Mouse (Mus musculus) induced T-regulatory cell, adult 2 months (primary cell): Measurements from ENCODE around the gene Atp6v1e1.
A peak's percentile ranks its signal among the peaks of the same experiment; 100 is the strongest.
"Not testable (repeated sequence)": the region's sequence is repeated elsewhere in the genome, so short reads cannot be mapped to it uniquely, and the experiment has no call there.

Source experiments
- DNase-seq: peaks from one replicate; pipeline ENCODE4 v3.0.0-alpha.2; 2012; ENCODE audit warnings: low read depth

The Atp6v1e1 gene

DNA sequence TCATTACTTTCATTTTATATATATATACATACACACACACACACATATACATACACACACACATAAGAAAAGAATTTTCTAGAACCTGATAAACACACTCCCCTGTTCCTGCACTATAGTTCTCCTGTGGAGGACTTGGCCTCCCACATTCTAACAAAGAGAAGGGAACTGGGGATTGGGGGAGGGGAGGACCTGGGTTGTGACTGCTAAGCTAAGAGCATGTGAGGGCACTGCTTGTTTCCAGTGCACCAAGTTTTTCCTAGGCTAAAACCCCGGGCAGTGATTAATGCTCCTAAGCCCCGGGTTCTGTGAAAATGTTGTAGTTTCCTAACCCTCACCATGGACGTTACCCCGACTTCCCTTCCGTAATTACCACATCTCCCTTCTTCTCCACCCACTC is 2.4 kb downstream of the Atp6v1e1 start:
- no peak for DNase-seq

DNA sequence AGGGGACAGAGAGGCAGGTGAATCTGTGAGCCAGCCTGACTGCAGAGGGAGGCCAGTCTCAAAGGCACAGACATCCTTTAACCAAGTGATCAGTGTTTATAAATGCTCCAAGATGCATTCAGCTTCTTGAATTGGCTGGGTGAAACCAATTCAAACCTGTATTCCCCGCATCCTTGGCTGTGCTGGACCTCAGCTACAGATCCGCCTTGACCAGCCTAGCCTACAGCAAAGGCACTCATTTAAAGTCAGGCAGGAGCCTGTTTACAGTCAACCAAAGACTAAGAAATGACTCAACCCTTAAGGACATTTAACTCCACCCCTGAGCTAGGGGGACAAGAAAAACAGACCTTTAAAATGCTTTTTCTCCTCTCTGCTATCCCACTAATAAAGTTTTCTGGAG is 3.3 kb downstream of the Atp6v1e1 start:
- no peak for DNase-seq

DNA sequence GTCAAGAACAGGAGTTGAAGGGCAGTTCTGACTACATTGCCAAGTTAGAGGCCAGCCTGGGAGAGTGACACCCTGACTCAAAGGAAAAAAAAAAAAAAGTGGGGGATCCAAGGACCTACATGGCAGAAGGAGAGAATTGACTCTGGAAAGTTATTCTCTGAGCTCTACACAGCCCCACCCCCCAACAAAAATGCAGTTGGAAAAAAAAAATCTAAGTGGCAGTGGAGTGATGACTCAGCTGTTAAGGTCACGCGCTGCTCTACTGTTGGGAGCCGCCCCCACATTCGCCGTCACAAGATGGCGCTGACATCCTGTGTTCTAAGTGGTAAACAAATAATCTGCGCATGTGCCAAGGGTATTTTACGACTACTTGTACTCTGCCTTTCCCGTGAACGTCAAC is 10.6 kb downstream of the Atp6v1e1 start:
- DNase-seq, result not testable (repeated sequence)

DNA sequence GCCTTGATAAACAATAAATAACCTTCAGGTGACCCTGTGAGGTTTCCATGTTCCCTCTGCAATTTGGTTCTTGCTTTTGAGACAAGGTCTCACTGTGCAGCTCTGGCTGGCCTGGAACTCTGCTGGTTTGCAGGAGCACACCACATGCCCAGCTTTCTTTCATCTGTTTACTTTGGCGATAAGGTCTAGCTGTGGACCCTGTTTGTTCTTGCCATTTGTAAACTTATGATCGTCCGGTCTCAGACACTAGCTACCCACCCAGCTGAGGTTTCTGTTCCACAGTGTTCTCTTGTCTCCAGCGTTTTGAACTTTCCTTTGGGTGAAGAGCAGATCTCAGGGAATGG is 14.9 kb downstream of the Atp6v1e1 start:
- no peak for DNase-seq

DNA sequence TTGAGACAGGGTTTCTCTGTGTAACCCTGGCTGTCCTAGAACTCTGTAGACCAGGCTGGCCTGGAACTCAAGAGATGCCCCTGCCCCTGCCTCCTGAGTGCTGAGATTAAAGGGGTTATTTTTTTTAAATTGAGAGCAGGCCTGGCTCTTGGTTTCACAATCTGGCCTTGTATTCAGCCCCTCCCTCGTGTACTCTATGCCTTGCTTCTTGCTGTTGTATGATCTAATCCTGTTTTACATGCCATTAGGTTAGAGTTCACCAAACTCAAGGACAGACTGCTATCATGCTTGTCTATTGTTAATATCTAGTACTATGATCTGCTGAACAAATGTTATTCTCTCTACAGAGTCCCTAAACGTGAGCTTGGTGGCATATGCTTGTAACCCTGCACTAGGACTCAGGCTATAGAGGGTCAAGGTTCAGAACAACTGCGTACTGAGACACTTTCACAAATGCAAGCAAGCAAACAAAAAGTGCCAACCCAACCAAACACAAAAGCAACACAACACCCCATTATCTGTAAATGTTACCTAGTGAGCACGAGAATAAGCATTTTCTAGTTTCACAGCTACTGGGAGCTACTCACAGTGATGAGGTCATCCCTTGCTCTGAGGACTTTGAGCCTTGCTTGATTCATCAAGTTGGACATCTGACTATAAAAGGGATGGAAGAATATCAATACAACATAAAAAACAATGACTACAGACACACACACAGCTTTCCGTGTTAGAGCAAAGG is 15.4 kb downstream of the Atp6v1e1 start:
- DNase-seq, result no peak

DNA sequence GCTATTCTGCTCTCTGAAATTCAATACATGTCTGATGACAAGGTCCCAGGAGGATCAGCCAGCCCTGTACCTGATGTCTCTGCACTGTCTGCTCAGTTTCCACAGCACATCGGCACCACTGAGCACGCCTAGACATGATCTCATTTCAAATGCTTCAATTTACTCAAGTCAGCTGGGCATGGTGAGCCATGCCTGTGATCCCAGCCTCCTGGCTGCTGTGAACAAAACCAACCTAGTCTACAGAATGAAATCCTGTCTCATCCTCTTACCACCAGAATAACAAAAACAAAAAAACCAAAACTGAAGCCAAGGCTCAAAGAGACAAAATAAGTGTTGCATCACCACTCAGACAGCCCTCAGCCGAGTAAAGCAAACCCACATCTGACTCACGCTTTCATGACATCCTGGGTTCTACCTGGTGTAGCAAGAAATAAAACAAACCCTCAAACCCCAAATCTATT is 23.0 kb downstream of the Atp6v1e1 start:
- DNase-seq, result peak; percentile 29

DNA sequence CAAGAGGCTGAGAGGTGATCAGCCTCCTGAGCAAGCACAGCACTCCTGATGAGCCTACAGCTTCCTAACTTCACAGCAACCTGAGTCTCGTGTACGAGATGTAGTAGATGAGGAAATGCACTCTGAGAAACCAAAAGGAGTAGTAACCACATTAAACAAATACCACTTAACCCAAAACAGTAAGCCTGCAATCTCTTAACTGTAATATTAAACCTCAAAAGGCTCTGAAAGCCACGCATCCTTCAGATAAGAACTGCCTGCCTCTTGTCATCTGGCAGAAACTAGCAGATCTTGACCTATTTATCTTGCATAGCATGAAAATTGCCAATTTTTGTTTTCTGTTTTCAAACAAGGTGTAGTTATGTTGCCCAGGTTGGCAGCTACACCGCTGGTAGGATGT is 23.7 kb downstream of the Atp6v1e1 start:
- no peak for DNase-seq

DNA sequence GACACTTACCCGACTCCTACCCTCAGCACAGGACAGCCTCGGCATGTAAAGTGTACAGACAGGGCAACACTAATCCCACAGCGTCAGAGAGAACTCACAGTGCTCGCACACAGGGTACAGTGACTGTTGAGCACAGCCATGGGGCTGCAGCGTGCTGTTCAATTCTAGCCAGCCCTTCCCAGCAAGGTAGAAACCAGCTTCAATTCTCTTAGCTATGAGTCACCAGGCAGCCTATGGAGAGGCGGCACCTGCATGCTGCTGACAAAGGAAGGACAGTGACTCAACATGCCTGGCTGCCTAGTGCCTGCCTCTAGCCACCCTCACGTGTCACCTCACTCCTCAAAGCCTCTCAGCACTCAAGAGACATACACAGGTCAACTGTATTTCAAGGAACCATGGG is 24.6 kb downstream of the Atp6v1e1 start:
- no peak for DNase-seq

DNA sequence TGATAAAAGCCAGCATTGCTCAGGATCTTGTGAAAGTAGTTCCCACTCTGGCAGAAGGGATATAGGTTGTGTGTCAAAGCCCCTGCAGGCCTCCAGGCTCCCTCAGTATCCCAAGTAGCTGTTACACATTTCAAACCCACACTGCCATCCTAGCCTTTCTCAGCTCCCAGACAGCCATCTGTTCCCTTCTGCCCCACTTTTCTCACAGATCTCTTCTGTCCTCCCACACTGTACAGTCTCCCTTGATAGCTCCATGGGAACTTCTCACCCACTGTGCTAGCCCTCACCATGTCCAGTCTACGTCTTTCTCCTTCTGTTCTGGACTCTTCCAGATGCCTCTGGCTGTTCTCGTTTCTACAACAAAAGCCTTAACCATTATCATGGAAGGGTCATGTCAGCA is 26.5 kb downstream of the Atp6v1e1 start:
- DNase-seq, result no peak

DNA sequence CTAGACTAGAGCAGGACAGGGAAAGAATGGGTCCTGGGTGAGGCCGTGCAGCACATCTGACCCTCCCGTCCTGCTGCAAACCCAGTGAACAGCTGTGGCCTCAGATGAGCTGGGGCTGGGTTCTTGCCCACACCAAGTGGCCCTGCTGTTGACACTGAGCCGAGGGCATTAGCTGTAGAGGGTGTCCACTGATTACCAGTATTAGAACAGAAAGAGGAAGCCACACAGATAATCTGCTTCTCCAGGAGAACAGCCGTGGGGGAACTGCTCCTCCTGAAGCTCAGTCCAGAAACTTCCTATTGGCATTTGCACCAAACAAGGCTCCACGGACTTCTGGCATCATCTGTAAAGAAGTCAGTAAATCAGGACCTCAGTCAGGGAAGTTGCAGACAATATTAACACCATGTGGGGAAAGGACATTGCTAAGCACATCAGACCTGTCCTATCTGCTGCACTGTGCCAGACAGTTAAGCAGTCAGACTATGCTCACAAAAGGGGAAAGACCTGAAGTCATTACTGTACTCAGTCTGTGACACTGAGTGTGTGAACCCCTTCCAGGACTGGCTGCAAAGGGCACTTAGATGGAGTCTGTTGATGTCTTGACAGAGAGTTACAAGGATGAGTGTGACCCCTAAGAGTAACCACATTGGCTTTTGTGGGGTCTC is 27.0 kb downstream of the Atp6v1e1 start:
- DNase-seq, result no peak

DNA sequence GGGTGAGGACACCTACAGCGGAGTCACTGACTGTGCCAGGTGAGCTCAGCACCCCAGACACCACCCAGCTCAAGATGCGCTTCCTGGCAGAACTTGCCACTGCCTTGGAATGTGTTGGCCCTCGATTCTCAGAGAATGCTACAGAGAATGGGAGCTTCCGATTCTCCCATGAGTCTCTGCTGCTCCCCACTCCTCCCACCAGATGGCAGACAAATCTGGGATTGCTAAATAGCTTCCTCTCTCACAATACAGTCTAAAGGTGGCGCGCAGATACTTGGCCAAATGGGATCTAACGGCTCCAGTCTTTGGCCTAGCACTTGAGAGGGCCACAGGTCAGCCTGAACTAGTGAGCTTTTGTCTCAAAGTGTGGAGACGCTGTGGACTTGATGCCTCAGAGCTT is 29.6 kb downstream of the Atp6v1e1 start:
- DNase-seq, result no peak

DNA sequence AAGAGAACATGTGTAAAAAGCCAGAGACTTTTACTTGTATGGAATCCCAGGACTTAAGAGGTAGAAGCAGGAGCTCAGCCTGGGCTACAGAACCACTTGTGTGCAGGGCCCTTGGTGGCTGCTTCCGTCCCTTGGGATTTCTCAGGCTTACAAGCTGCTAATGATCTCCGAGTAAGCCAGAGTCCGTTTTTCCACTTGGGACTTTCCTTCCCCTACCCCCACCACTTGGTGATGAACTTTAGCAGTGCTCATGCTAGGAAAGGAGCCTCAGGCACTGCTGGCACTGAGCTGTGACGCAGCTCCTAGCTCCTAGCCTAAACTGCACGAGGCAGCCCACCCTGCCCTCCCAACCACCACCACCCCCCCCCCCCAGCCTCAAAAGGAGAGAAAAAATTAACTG is 31.9 kb downstream of the Atp6v1e1 start:
- DNase-seq, result no peak

DNA sequence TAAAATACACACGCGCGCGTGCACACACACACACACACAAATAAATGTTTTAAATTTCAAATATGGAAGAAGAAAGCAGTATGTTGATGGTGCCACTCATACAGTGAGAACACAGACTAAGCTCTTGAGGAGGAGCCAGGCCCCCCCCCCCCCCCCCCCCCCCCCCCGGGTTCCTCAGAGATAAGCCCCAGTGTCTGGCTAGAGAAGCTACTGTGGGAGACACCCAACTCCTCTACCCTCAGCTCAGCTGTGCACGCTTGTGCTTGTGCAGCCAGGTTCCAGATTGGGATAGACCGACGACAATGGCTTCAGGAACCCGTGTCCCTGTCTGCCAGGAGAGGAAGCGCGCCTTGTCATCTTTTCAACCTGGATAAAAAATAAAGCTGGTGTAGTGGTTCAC is 32.4 kb downstream of the Atp6v1e1 start:
- no peak for DNase-seq

DNA sequence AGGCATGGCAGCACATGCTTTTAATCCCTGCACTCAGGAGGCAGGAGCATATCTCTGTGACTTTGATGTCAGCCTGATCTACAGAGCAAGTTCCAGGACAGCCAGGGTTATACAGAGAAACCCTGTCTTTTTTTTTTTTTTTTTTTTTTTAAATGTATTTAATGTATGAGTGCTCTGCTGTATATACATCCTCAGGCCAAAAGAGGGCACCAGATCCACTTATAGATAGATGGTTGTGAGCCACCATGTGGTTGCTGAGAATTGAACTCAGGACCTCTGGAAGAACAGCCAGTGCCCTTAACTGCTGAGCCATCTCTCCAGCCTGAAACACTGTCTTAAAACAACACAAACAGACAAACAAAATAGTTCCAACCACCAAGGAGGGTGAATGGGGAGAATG is 33.7 kb downstream of the Atp6v1e1 start:
- peak; percentile 67 for DNase-seq

DNA sequence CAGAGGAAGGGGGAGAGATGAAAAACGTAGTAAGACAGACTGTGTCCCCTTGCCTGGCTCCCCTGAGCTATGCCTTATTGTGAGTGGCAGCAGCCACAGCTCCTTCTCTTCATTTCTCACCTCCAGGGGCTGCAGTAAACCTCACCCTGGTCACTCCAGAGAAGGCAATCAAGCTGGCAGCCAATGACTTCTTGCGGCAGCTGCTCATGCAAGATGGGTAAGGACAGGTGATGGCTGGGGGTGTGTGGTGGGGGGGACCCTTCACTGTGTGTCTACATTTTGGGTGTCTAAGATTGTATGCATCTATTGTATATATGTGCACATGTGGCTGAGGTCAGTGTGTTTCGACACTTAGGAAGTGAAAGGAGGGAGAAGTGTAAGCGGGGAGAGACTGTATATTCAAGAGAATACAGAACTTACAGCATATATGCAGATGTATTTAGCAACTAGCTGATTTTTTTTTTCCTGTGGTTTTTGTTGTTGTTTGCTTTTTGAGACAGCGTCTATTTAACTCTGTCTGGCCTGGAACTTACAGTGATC is 34.5 kb downstream of the Atp6v1e1 start:
- DNase-seq, result no peak

DNA sequence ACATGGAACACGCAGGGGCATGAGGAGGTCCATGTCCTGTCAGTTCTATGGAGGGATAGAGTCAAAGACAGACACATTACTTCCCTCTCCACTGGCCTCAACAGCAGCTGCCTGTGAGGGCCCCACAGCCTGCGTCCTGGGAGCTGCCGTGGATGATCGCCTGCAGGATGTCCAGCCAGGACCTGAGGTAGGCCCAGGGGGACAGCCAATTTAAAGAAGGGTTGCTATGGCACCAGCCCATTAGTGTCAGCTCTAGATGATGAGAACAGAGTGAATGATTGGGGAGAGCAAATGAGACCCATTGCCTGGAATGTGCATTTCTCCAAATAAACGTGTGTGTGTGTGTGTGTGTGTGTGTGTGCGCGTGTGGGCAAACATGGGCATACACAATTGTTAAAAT is 38.2 kb downstream of the Atp6v1e1 start:
- DNase-seq, result no peak

DNA sequence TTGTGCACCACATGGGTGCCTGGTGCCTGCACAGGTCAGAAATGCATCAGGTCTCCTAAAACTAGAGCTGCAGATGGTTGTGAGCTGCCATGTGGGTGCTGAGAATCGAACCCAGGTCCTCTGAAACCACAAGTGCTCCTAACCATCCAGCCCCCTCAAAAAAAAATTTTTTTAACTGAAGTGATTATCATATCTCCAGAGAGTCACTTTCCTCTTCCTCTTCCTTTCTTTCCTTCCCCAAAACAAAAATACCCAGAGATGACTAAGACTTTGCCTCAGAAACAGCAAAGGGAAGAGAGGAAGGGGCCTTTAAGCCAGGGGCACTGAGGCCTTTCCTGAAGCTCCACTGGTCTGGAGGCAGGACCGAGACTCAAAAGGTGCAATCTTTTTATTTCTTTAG is 39.6 kb downstream of the Atp6v1e1 start:
- DNase-seq, result no peak

DNA sequence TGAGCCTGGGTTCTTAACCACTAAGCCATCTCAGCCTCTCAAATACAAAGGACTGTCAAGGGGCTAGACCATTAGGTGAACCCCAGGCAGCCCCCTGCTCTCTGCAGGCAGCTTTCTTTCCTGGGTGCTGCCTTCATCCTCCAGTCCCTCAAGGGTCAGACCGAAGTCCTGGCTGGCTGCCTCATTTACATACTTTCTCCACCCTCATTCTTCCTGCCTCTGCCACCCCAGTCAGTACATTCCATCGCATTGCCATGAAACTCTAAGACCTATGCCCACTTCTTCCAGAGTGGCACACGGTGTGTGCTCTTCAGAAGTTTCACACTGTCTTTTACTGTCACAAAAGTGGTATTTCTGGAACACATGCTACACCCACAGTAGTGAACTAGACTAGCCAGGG is 44.4 kb downstream of the Atp6v1e1 start:
- no peak for DNase-seq

DNA sequence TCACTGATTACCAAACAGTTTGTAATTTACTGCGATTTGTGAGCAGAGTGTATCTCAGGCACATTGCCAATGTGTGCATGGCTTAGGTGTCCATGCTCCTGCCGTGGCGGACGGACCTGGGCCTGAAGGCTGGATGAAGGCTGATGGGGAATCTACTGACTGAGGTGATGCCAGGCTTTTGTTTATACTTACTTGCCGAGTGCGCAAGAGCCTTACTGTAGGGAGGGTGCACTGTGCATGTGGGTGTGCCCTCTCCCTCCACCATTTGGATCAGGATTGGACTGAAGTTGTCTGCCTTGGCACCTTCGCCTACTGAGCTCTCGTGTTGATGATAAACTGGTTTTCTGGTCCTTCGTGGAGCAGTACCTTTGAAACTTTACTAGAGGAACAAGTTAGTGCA is 45.1 kb downstream of the Atp6v1e1 start:
- DNase-seq, result no peak

DNA sequence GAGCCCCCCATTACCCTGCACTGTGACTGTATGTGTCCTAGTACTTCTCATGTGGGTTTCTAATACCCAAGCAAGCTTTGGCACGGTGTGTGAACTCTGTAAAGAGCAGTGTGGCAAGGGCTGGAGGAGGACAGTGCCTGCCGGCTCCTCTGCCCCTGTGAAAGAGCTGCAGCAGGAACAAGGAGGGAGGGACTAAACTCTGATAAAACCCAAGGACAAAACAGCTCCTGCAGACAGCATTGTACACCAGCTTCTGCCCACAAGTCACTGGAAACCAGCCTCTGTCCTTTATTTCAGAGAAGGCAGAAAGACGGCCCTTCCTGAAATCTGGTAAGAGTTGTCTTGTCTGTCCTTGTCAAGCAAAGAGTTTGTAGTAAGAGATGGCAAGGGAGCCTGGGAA is 46.3 kb downstream of the Atp6v1e1 start:
- DNase-seq, result no peak

DNA sequence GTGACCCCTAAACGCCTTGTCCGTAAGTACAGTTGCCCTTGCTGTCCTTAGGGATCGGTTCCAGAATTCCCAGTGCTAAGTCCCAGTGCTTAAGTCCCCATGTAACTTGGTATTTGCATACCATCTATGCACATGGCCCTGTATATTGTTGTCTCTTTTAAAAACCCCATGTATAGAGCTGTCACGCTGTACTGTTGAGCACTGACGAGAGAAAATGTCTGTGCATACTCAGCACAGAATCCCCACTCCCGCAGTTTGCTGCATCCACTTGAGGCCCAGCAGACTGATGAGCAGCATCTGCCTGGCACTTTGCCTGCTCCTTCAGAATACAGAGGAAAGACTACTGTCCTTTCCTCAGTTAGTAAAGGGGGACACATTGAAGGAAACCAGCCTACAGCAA is 48.8 kb downstream of the Atp6v1e1 start:
- DNase-seq, result no peak

DNA sequence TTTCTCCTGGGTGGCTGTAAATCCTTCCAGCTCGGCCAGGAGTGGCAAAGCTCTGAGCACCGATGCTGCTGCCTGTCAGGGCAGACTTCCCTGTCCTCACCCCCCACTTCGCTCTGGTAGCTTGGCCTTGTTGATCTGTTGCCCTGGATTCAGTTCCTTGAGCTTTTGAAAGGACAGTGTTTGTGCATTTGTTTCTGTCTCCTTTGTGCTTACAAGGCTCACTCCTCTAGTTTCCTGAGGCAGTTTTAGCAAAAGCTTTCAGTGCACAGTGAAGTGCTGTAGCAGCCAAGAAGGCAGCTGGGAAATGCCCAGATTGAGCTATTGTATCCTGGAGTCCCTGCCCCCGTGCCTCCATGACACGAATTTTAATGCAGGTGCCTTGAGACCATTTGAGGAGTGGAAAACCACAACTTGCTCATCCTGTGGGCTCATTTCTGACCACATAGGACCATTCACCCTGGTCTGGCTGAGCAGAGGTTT is 49.4 kb downstream of the Atp6v1e1 start, which contains the start of gene Slc25a18:
Slc25a18 (plus strand) TSS at position 430 of the 480 bp plus-strand sequence.
- DNase-seq, result no peak

DNA sequence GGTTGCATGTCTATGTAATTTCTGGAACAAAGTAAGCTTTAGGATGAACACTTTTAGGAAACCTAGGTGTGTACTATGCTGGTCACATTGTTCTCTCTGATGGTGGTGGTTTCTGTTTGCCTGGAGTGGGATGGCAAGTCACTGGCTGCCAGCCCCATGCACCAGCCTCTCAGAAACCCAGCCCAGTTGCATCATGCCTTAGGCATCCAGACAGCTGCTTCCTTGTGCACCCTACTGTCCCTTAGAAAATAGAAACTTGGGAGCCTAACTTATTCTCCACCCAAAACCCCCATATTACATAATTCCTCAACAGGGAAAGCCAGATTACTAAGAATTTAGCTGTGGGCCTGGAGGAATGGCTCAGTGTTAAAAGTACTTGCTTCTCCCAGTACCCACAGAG is 50.6 kb downstream of the Atp6v1e1 start:
- no peak for DNase-seq

DNA sequence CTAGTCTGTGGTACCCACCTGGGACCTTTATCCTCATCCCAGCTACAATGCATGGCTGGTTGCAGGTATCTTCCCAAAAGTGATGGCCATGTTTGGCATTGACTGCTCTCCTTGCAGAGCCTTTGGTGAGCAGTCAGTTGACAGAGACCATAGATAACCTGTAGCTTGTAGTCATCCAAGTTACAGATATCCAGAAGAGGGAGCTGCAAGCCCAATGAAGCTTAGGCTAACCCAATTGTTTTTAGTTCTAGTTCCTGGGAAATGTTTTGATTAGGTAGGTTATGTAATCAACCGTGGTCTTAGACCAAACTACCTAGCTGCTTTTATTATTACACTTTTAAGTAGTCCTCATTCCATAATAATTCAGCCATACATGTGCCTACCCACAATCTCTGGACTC is 51.2 kb downstream of the Atp6v1e1 start:
- DNase-seq, result no peak
